Mouse (Mus musculus) spleen, postnatal 14 days (tissue): ENCODE data around the gene Cdca8.

Experiments used
- DNase-seq, 2 experiments: peaks; one replicate each; pipeline ENCODE4 v3.0.0; 2021 to 2022; ENCODE audit warnings: low spot score in 2 of 2

The Cdca8 gene

DNA sequence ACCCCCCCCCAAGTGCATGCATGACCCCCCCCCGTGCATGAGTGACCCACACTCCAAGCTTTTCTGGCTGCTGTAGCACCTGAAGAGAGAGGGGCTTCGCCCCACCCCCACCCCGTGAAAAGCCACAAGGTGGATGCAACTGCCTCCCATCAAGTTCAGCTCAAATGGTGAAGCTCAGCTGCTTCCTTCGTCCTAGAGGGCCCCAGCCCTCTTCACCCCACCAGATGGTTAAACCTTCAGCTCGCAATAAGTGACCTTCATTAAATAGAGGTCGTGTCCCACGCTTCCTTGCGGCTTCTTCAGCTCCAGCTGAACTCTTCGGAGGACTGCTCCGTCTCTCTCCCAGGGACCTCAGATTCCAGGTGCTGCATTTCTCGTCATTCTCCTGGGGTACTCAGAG, 58.5 kb downstream of the Cdca8 start, which contains the start of gene Epha10:
Gene Epha10, plus strand, starts transcription at position 301 of the 400 bp plus-strand sequence.
- no peak for DNase-seq

DNA sequence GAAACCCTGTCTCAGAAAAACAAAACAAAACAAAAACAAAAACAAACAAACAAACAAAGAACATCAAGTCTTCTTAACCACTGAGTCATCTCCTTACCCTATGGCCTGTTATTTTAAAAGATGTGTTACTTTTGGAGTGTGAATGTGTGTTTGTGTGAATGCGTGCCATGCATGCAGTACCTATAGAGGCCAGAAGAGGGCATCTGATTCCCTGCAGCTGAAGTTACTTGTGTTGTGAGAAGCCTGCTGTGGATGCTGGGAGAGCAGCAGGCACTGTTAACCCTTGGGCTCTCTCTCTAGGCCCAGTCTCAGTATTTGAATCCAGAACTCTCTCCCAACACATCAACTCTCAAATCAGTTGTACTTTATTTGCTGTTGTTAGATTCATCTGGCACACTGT, 66.4 kb downstream of the Cdca8 start:
- DNase-seq = no peak
